Mouse (Mus musculus): ENCODE measurements around the gene Pfkfb3.
"Not testable (repeated sequence)": the region's sequence is repeated elsewhere in the genome, so short reads cannot be mapped to it uniquely, and the experiment has no call there.

Pfkfb3 gene

GRCm38 (mm10) chr2:11545380-11545779 is 8.5 kb downstream of the Pfkfb3 start:
- Histone ChIP-seq H3K9me3 (ENCODE audit: low read length) (peaks cover 10% of the 10 kb centered on the region), H3K4me1 (replicated peaks; ENCODE audit: low read depth, low read length) (peaks cover 42% of the 10 kb centered on the region), H3K4me3 (replicated peaks; ENCODE audit: low read length) (no peak overlapping the region), H3K36me3 (ENCODE audit: insufficient read depth, low read length) (no peaks in the 10 kb centered on the region), H3K27me3 (ENCODE audit: insufficient read depth, low read length) (peaks cover 10% of the 10 kb centered on the region)
- TF ChIP-seq NANOG (IDR thresholded peaks at IDR 0.05; ENCODE audit: borderline replicate concordance, low read length) = no peak
- no peak for TF ChIP-seq POU5F1 (IDR thresholded peaks at IDR 0.05; ENCODE audit: borderline replicate concordance, low read length)
- TF ChIP-seq CTCF (conservative IDR thresholded peaks at IDR 0.05; ENCODE audit: low read length) = no peak

GRCm38 (mm10) chr2:11544342-11544741 is 9.5 kb downstream of the Pfkfb3 start:
- TF ChIP-seq POU5F1 (IDR thresholded peaks at IDR 0.05; ENCODE audit: borderline replicate concordance, low read length) (no peak), CTCF (conservative IDR thresholded peaks at IDR 0.05; ENCODE audit: low read length) (no peak), NANOG (IDR thresholded peaks at IDR 0.05; ENCODE audit: borderline replicate concordance, low read length) (no peak)

GRCm38 (mm10) chr2:11543158-11543557 is 10.7 kb downstream of the Pfkfb3 start:
- Histone ChIP-seq H3K4me3 (replicated peaks; ENCODE audit: low read length) (no peak overlapping the region), H3K9me3 (ENCODE audit: low read length) (peaks cover 15% of the 10 kb centered on the region), H3K4me1 (replicated peaks; ENCODE audit: low read depth, low read length) (peaks cover 46% of the 10 kb centered on the region), H3K36me3 (ENCODE audit: insufficient read depth, low read length) (no peaks in the 10 kb centered on the region), H3K27me3 (ENCODE audit: insufficient read depth, low read length) (no peaks in the 10 kb centered on the region)
- no peak for TF ChIP-seq POU5F1 (IDR thresholded peaks at IDR 0.05; ENCODE audit: borderline replicate concordance, low read length)
- TF ChIP-seq CTCF (conservative IDR thresholded peaks at IDR 0.05; ENCODE audit: low read length) = peak; percentile 51

More at GRCm38 (mm10) chr2:11544342-11544741, 9.5 kb downstream of the Pfkfb3 start:
- H3K4me1 ChIP-seq (replicated peaks; ENCODE audit: low read depth, low read length) = peaks cover 42% of the 10 kb centered on the region
- no peaks in the 10 kb centered on the region for H3K27me3 ChIP-seq (ENCODE audit: insufficient read depth, low read length)
- no peaks in the 10 kb centered on the region for H3K36me3 ChIP-seq (ENCODE audit: insufficient read depth, low read length)
- no peak overlapping the region for H3K4me3 ChIP-seq (replicated peaks; ENCODE audit: low read length)
- H3K9me3 ChIP-seq (ENCODE audit: low read length) = peaks cover 10% of the 10 kb centered on the region

GRCm38 (mm10) chr2:11542640-11543039 is 11.2 kb downstream of the Pfkfb3 start:
- Histone ChIP-seq H3K4me3 (replicated peaks; ENCODE audit: low read length) (no peak overlapping the region), H3K4me1 (replicated peaks; ENCODE audit: low read depth, low read length) (peaks cover 42% of the 10 kb centered on the region)
- peak; percentile 54 for TF ChIP-seq CTCF (conservative IDR thresholded peaks at IDR 0.05; ENCODE audit: low read length)
- no peak for TF ChIP-seq POU5F1 (IDR thresholded peaks at IDR 0.05; ENCODE audit: borderline replicate concordance, low read length)
- no peak for TF ChIP-seq NANOG (IDR thresholded peaks at IDR 0.05; ENCODE audit: borderline replicate concordance, low read length)

GRCm38 (mm10) chr2:11542121-11542520 is 11.8 kb downstream of the Pfkfb3 start:
- TF ChIP-seq POU5F1 (IDR thresholded peaks at IDR 0.05; ENCODE audit: borderline replicate concordance, low read length) (no peak), NANOG (IDR thresholded peaks at IDR 0.05; ENCODE audit: borderline replicate concordance, low read length) (no peak), CTCF (conservative IDR thresholded peaks at IDR 0.05; ENCODE audit: low read length) (no peak)
- Histone ChIP-seq H3K36me3 (ENCODE audit: insufficient read depth, low read length) (no peaks in the 10 kb centered on the region), H3K4me3 (replicated peaks; ENCODE audit: low read length) (no peak overlapping the region), H3K27me3 (ENCODE audit: insufficient read depth, low read length) (no peaks in the 10 kb centered on the region), H3K9me3 (ENCODE audit: low read length) (peaks cover 15% of the 10 kb centered on the region), H3K4me1 (replicated peaks; ENCODE audit: low read depth, low read length) (peaks cover 38% of the 10 kb centered on the region)

More at GRCm38 (mm10) chr2:11542640-11543039, 11.2 kb downstream of the Pfkfb3 start:
- no peaks in the 10 kb centered on the region for H3K27me3 ChIP-seq (ENCODE audit: insufficient read depth, low read length)
- peaks cover 15% of the 10 kb centered on the region for H3K9me3 ChIP-seq (ENCODE audit: low read length)
- no peaks in the 10 kb centered on the region for H3K36me3 ChIP-seq (ENCODE audit: insufficient read depth, low read length)

- peaks cover 15% of the 10 kb centered on the region for H3K9me3 ChIP-seq (ENCODE audit: low read length)
Observed at GRCm38 (mm10) chr2:11541528-11541927, 12.3 kb downstream of the Pfkfb3 start.

GRCm38 (mm10) chr2:11535966-11536365 is 17.9 kb downstream of the Pfkfb3 start:
- TF ChIP-seq POU5F1 (IDR thresholded peaks at IDR 0.05; ENCODE audit: borderline replicate concordance, low read length) (no peak), CTCF (conservative IDR thresholded peaks at IDR 0.05; ENCODE audit: low read length) (no peak), NANOG (IDR thresholded peaks at IDR 0.05; ENCODE audit: borderline replicate concordance, low read length) (no peak)
- peaks cover 3% of the 10 kb centered on the region; the same call in 1 of the 2 replicates for H3K27me3 ChIP-seq (ENCODE audit: insufficient read depth, low read length)
- peak overlapping the region; percentile 76 for H3K4me3 ChIP-seq (replicated peaks; ENCODE audit: low read length)
- H3K4me1 ChIP-seq (replicated peaks; ENCODE audit: low read depth, low read length) = peaks cover 37% of the 10 kb centered on the region
- no peaks in the 10 kb centered on the region for H3K36me3 ChIP-seq (ENCODE audit: insufficient read depth, low read length)
- H3K9me3 ChIP-seq (ENCODE audit: low read length) = 0 out of 2 replicates have a peak, but pooled peaks cover 5% of the 10 kb centered on the region

More at GRCm38 (mm10) chr2:11541528-11541927, 12.3 kb downstream of the Pfkfb3 start:
- not testable (repeated sequence) for H3K36me3 ChIP-seq (ENCODE audit: insufficient read depth, low read length); H3K27me3 ChIP-seq (ENCODE audit: insufficient read depth, low read length); H3K4me3 ChIP-seq (replicated peaks; ENCODE audit: low read length)
- H3K4me1 ChIP-seq (replicated peaks; ENCODE audit: low read depth, low read length) = peaks cover 32% of the 10 kb centered on the region

- 0 out of 2 replicates have a peak, but pooled peaks cover 5% of the 10 kb centered on the region for H3K9me3 ChIP-seq (ENCODE audit: low read length)
- H3K4me1 ChIP-seq (replicated peaks; ENCODE audit: low read depth, low read length) = peaks cover 37% of the 10 kb centered on the region
- TF ChIP-seq NANOG (IDR thresholded peaks at IDR 0.05; ENCODE audit: borderline replicate concordance, low read length) (no peak), POU5F1 (IDR thresholded peaks at IDR 0.05; ENCODE audit: borderline replicate concordance, low read length) (no peak), CTCF (conservative IDR thresholded peaks at IDR 0.05; ENCODE audit: low read length) (no peak)
- H3K27me3 ChIP-seq (ENCODE audit: insufficient read depth, low read length) = peaks cover 3% of the 10 kb centered on the region; the same call in 1 of the 2 replicates
- H3K4me3 ChIP-seq (replicated peaks; ENCODE audit: low read length) = peak overlapping the region; percentile 76
- H3K36me3 ChIP-seq (ENCODE audit: insufficient read depth, low read length) = no peaks in the 10 kb centered on the region
Observed at GRCm38 (mm10) chr2:11535412-11535928, 18.4 kb downstream of the Pfkfb3 start.

- Histone ChIP-seq H3K27me3 (ENCODE audit: insufficient read depth, low read length) (peaks cover 3% of the 10 kb centered on the region; the same call in 1 of the 2 replicates), H3K4me1 (replicated peaks; ENCODE audit: low read depth, low read length) (peaks cover 37% of the 10 kb centered on the region), H3K36me3 (ENCODE audit: insufficient read depth, low read length) (no peaks in the 10 kb centered on the region), H3K4me3 (replicated peaks; ENCODE audit: low read length) (peak overlapping the region; percentile 76), H3K9me3 (ENCODE audit: low read length) (0 out of 2 replicates have a peak, but pooled peaks cover 5% of the 10 kb centered on the region)
- no peak for TF ChIP-seq POU5F1 (IDR thresholded peaks at IDR 0.05; ENCODE audit: borderline replicate concordance, low read length)
- no peak for TF ChIP-seq CTCF (conservative IDR thresholded peaks at IDR 0.05; ENCODE audit: low read length)
Observed at GRCm38 (mm10) chr2:11534826-11535225, 19.1 kb downstream of the Pfkfb3 start.
